Mouse (Mus musculus) kidney, adult 2 months (tissue): ENCODE results near the gene Mc1r. TPM values are rescaled to one million over a fixed set of nuclear protein-coding genes. Genes with fewer than 3 reads are reported as not detected.
A peak's percentile ranks its signal among the peaks of the same experiment; 100 is the strongest.

Experiments
- DNase-seq: peaks from one replicate; pipeline ENCODE4 v3.0.0; 2021
- H3K27ac ChIP-seq: fragments of 200-500 bp; 2 replicates; pipeline ENCODE4 v1.5.1; 2012; ENCODE audit warnings: low read depth, low read length, control low read depth, inconsistent platforms; ENCODE audit not compliant: insufficient read depth
- H3K27me3 ChIP-seq: fragments of 200-500 bp; replicated peaks from 2 replicates; pipeline ENCODE4 v1.6.1; 2012; ENCODE audit warnings: mild to moderate bottlenecking, moderate library complexity, low read length, inconsistent platforms; ENCODE audit not compliant: control insufficient read depth, insufficient read depth
- H3K36me3 ChIP-seq: fragments of 200-500 bp; 2 replicates; pipeline ENCODE4 v1.6.1; 2012; ENCODE audit warnings: mild to moderate bottlenecking, moderate library complexity, low read length, inconsistent platforms; ENCODE audit not compliant: control insufficient read depth, insufficient read depth
- H3K4me1 ChIP-seq: fragments of 200-500 bp; 2 replicates; pipeline ENCODE4 v1.6.1; 2011; ENCODE audit warnings: low read length; ENCODE audit not compliant: control insufficient read depth, insufficient read depth
- H3K4me3 ChIP-seq: fragments of 200-500 bp; 2 replicates; pipeline ENCODE4 v1.5.1; 2011; ENCODE audit warnings: mild to moderate bottlenecking, low read depth, low read length, control low read depth; ENCODE audit not compliant: insufficient read depth
- CTCF ChIP-seq: fragments of 200-500 bp; conservative IDR thresholded peaks from 2 replicates; pipeline ENCODE4 v1.5.1; 2011; ENCODE audit warnings: low read depth, mild to moderate bottlenecking, control low read depth, low read length, moderate library complexity, mixed read lengths; ENCODE audit not compliant: insufficient read depth, insufficient read length
- POLR2A ChIP-seq: fragments of 200-500 bp; IDR thresholded peaks from one replicate; pipeline ENCODE4 v1.6.1; 2011; ENCODE audit warnings: low read depth, low read length, control low read depth
- WGBS: fragments of 180-500 bp; shearing (Covaris S2); methylation state at CpG from one replicate; pipeline ENCODE4 v1.1.7; 2018; 5-methylcytosine and 5-hydroxymethylcytosine counted together
- polyA plus RNA-seq: library from polyadenylated mRNA; depleted of rRNA; stranded (reverse); fragments of >200 nt; gene quantifications from 2 replicates; pipeline ENCODE4 v1.2.3, GENCODE M21; 2012

Gene Mc1r
- polyA plus RNA-seq, 1 experiment = not detected

- DNase-seq = no peak
- Histone ChIP-seq H3K36me3 (no peaks in the 10 kb centered on the region), H3K4me3 (no peak overlapping the region), H3K4me1 (peaks cover 17% of the 10 kb centered on the region; the same call in 1 of the 2 replicates), H3K27ac (no peak overlapping the region), H3K27me3 (no peaks in the 10 kb centered on the region)
- TF ChIP-seq POLR2A = no peak
- no peak for TF ChIP-seq CTCF
- 83% methylated on average over 2 of the region's 2 CpGs for WGBS
Observed at GRCm38 (mm10) chr8:123441788-123442187, 34.9 kb downstream of the Mc1r start.

- TF ChIP-seq CTCF (no peak), POLR2A (no peak)
- WGBS = 75% methylated on average over 5 of the region's 5 CpGs
- Histone ChIP-seq H3K36me3 (no peaks in the 10 kb centered on the region), H3K27ac (peak overlapping the region; percentile 6; the same call in 1 of the 2 replicates), H3K27me3 (no peaks in the 10 kb centered on the region), H3K4me3 (no peak overlapping the region), H3K4me1 (peaks cover 17% of the 10 kb centered on the region; the same call in 1 of the 2 replicates)
- no peak for DNase-seq
Observed at GRCm38 (mm10) chr8:123442351-123442750, 35.4 kb downstream of the Mc1r start.

- Histone ChIP-seq H3K4me3 (peak overlapping the region; percentile 94), H3K36me3 (no peaks in the 10 kb centered on the region), H3K27ac (peak overlapping the region; percentile 97), H3K4me1 (peaks cover 17% of the 10 kb centered on the region; the same call in 1 of the 2 replicates), H3K27me3 (no peaks in the 10 kb centered on the region)
- TF ChIP-seq CTCF (peak; percentile 65), POLR2A (no peak)
- under 1% methylated on average over 41 of the region's 41 CpGs for WGBS
- DNase-seq = peak; percentile 98
Observed at GRCm38 (mm10) chr8:123442871-123443575, 36.1 kb downstream of the Mc1r start.

- no peaks in the 10 kb centered on the region for H3K27me3 ChIP-seq
- 12% methylated on average over 4 of the region's 4 CpGs for WGBS
- peak overlapping the region; percentile 97 for H3K27ac ChIP-seq
- TF ChIP-seq POLR2A (no peak), CTCF (no peak)
- no peaks in the 10 kb centered on the region for H3K36me3 ChIP-seq
- DNase-seq = peak; percentile 93
- H3K4me1 ChIP-seq = peaks cover 17% of the 10 kb centered on the region; the same call in 1 of the 2 replicates
- peak overlapping the region; percentile 94 for H3K4me3 ChIP-seq
Observed at GRCm38 (mm10) chr8:123443576-123443921, 36.6 kb downstream of the Mc1r start.

GRCm38 (mm10) chr8:123444131-123444530, 37.2 kb downstream of the Mc1r start:
- TF ChIP-seq CTCF = no peak
- no peak for TF ChIP-seq POLR2A
- no peak for DNase-seq
- H3K27ac ChIP-seq = peak overlapping the region; percentile 85
- H3K36me3 ChIP-seq = no peaks in the 10 kb centered on the region
- H3K4me1 ChIP-seq = peaks cover 17% of the 10 kb centered on the region; the same call in 1 of the 2 replicates
- WGBS = 66% methylated on average over 6 of the region's 6 CpGs
- H3K4me3 ChIP-seq = no peak overlapping the region
- H3K27me3 ChIP-seq = no peaks in the 10 kb centered on the region

GRCm38 (mm10) chr8:123445981-123446380, 39.1 kb downstream of the Mc1r start:
- no peak overlapping the region for H3K4me3 ChIP-seq
- H3K27me3 ChIP-seq = no peaks in the 10 kb centered on the region
- H3K4me1 ChIP-seq = peaks cover 17% of the 10 kb centered on the region; the same call in 1 of the 2 replicates
- whole genome bisulfite sequencing = 74% methylated on average over 10 of the region's 10 CpGs
- no peaks in the 10 kb centered on the region for H3K36me3 ChIP-seq
- no peak overlapping the region for H3K27ac ChIP-seq
- no peak for TF ChIP-seq CTCF
- TF ChIP-seq POLR2A = no peak
- peak; percentile 41 for DNase-seq

GRCm38 (mm10) chr8:123446799-123447198, 39.9 kb downstream of the Mc1r start:
- Histone ChIP-seq H3K36me3 (no peaks in the 10 kb centered on the region), H3K27ac (no peak overlapping the region), H3K27me3 (no peaks in the 10 kb centered on the region), H3K4me1 (peaks cover 17% of the 10 kb centered on the region; the same call in 1 of the 2 replicates), H3K4me3 (no peak overlapping the region)
- TF ChIP-seq CTCF = no peak
- no peak for TF ChIP-seq POLR2A
- 90% methylated on average over 6 of the region's 6 CpGs for WGBS
- no peak for DNase-seq
